Mouse (Mus musculus): ENCODE results near the gene Tnni1.

DNA sequence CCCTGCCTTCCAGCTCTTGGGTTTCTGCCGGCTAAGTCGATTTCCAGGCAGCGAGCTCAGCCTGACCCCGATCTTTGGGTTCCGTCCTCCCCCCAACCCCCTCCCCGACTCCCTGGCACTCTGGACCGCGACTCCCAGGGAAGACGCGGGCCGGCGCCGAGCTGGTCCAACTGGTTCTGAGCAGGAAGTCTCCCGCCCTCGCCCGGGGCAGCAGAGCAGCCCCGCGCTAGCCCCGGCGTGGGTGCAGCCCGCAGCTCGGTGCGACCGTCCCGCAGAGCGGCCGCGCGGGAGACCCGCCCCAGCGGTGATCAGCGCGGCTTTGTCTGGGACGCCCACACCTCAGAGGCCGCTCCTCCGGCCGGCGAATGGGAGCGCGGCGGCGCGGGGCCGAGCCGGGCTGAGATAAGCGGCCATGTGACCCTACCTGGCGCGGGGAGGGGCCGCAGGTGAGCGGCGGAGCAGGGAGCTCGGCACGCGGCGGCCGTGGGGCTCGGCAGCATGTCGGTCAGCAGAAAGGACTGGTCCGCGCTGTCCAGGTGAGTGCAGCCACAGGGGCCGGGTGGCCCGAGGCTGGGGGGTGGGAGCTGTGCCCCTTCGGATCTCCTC is 39.4 kb downstream of the Tnni1 start, which contains the start of gene Lad1:
- TF ChIP-seq CTCF (IDR thresholded peaks at IDR 0.05; ENCODE audit: low read depth): no peak
- no peak for TF ChIP-seq EP300 (IDR thresholded peaks at IDR 0.05; ENCODE audit: low read depth)

Data from heart, postnatal 0 days (tissue).